Mouse (Mus musculus) G1E (cell line): ENCODE results near the gene Hsf2bp.

Source experiments
- CTCF ChIP-seq: IDR thresholded peaks from 2 replicates; pipeline ENCODE4 v1.5.1; 2012; ENCODE audit warnings: low read depth, low read length, inconsistent platforms, mixed read lengths
- GATA1 ChIP-seq: IDR thresholded peaks from 2 replicates; pipeline ENCODE4 v1.6.1; 2012; ENCODE audit warnings: borderline replicate concordance, low read length, inconsistent platforms, mixed read lengths
- TAL1 ChIP-seq: conservative IDR thresholded peaks from 2 replicates; pipeline ENCODE4 v1.6.1; 2012; ENCODE audit warnings: low read depth, low read length, inconsistent platforms, mixed read lengths

DNA sequence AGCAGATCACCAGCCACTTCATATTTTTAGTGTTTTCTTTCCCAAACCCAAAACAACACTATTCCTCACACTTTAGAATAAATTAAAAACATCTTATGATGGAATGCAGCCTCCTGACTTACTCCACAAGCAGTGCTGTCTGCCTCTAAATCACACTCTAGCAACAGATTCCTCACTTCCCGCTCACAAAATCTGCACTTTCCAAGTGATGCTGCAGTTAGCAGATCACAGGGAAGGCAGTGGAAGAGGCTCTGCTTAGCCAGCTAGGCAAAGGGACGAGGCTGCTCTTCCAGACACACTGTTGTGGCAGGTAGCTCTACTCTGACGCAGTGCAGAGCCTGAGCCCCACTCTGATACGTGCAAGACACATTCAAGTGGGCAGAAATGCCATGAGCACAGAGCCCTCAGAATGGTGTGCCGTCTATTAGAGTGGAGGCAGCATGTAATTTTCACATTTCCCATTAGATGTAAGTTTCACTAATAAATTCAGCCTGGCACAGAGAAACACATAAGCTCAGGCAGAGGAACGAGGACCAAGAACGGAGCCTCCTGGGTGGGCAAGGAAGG, 62.4 kb downstream of the Hsf2bp start:
- no peak for TF ChIP-seq TAL1
- TF ChIP-seq CTCF, result no peak
- TF ChIP-seq GATA1, result no peak
